Mouse (Mus musculus): ENCODE data around the gene Ccdc88c. TPM values are rescaled to one million over a fixed set of nuclear protein-coding genes. Genes with fewer than 3 reads are reported as not detected.
A peak's percentile ranks its signal among the peaks of the same experiment; 100 is the strongest.

Ccdc88c gene
- polyA plus RNA-seq, 2 experiments, result 5.3 to 9.2 TPM

- Histone ChIP-seq H3K4me1 (replicated peaks; ENCODE audit: control insufficient read depth in 2 of 2, insufficient read depth in 2 of 2, low read length in 1 of 2) (peaks cover 49 to 58% of the 10 kb centered on the region in 2 experiments), H3K27me3 (ENCODE audit: control insufficient read depth, insufficient read depth, low read length) (no peaks in the 10 kb centered on the region), H3K4me2 (ENCODE audit: low read depth) (peak overlapping the region; percentile 37), H3K9me3 (ENCODE audit: control insufficient read depth, low read length) (no peaks in the 10 kb centered on the region), H3K9ac (replicated peaks) (peak overlapping the region; percentile 45), H3K27ac (peak overlapping the region; percentile 32), H3K36me3 (replicated peaks; ENCODE audit: control insufficient read depth, insufficient read depth, low read depth) (no peaks in the 10 kb centered on the region), H3K4me3 (ENCODE audit: insufficient read depth in 1 of 2, low read depth in 2 of 2, low read length in 2 of 2) (no peak overlapping the region)
- no peak for DNase-seq (ENCODE audit: low read depth in 3 of 3, low spot score in 3 of 3)
- TF ChIP-seq EP300 (IDR thresholded peaks at IDR 0.05; ENCODE audit: low read depth), result no peak
- no peak for TF ChIP-seq CTCF (IDR thresholded peaks at IDR 0.05; ENCODE audit: low read depth)
- WGBS (ENCODE audit: insufficient replicate concordance), result 32% methylated on average over 10 of the region's 10 CpGs
- no peak for ATAC-seq (ENCODE audit: insufficient read depth)
These were observed 30.9 kb downstream of the Ccdc88c start for GRCm38 (mm10) chr12:100997830-100998563.

- 42% methylated on average over 5 of the region's 5 CpGs for WGBS (ENCODE audit: insufficient replicate concordance)
- H3K27ac ChIP-seq, result peak overlapping the region; percentile 19
- no peak for DNase-seq (ENCODE audit: low read depth in 3 of 3, low spot score in 3 of 3)
- H3K27me3 ChIP-seq (ENCODE audit: control insufficient read depth, insufficient read depth, low read length), result no peaks in the 10 kb centered on the region
- no peak for TF ChIP-seq CTCF (IDR thresholded peaks at IDR 0.05; ENCODE audit: low read depth)
- no peak for TF ChIP-seq EP300 (IDR thresholded peaks at IDR 0.05; ENCODE audit: low read depth)
- no peak overlapping the region for H3K4me3 ChIP-seq (ENCODE audit: insufficient read depth in 1 of 2, low read depth in 2 of 2, low read length in 2 of 2)
- H3K4me2 ChIP-seq (ENCODE audit: low read depth), result no peak overlapping the region; the same call in 1 of the 2 replicates
- no peaks in the 10 kb centered on the region for H3K9me3 ChIP-seq (ENCODE audit: control insufficient read depth, low read length)
- H3K36me3 ChIP-seq (replicated peaks; ENCODE audit: control insufficient read depth, insufficient read depth, low read depth), result no peaks in the 10 kb centered on the region
- peak; percentile 30 for ATAC-seq (ENCODE audit: insufficient read depth)
- no peak overlapping the region; the same call in 1 of the 2 replicates for H3K9ac ChIP-seq (replicated peaks)
- H3K4me1 ChIP-seq (replicated peaks; ENCODE audit: control insufficient read depth in 2 of 2, insufficient read depth in 2 of 2, low read length in 1 of 2), result peaks cover 48 to 55% of the 10 kb centered on the region in 2 experiments
These were observed 32.4 kb downstream of the Ccdc88c start for GRCm38 (mm10) chr12:100996378-100996898.

GRCm38 (mm10) chr12:100995607-100996377, 33.1 kb downstream of the Ccdc88c start:
- no peaks in the 10 kb centered on the region for H3K9me3 ChIP-seq (ENCODE audit: control insufficient read depth, low read length)
- WGBS (ENCODE audit: insufficient replicate concordance), result 77% methylated on average over 16 of the region's 16 CpGs
- H3K4me2 ChIP-seq (ENCODE audit: low read depth), result no peak overlapping the region; the same call in 1 of the 2 replicates
- H3K9ac ChIP-seq (replicated peaks), result no peak overlapping the region
- H3K36me3 ChIP-seq (replicated peaks; ENCODE audit: control insufficient read depth, insufficient read depth, low read depth), result no peaks in the 10 kb centered on the region
- H3K27ac ChIP-seq, result no peak overlapping the region
- TF ChIP-seq CTCF (IDR thresholded peaks at IDR 0.05; ENCODE audit: low read depth) (no peak), EP300 (IDR thresholded peaks at IDR 0.05; ENCODE audit: low read depth) (no peak)
- ATAC-seq (ENCODE audit: insufficient read depth) (no peak), DNase-seq (ENCODE audit: low read depth in 3 of 3, low spot score in 3 of 3) (no peak)
- no peak overlapping the region for H3K4me3 ChIP-seq (ENCODE audit: insufficient read depth in 1 of 2, low read depth in 2 of 2, low read length in 2 of 2)
- H3K4me1 ChIP-seq (replicated peaks; ENCODE audit: control insufficient read depth in 2 of 2, insufficient read depth in 2 of 2, low read length in 1 of 2), result peaks cover 42 to 48% of the 10 kb centered on the region in 2 experiments
- H3K27me3 ChIP-seq (ENCODE audit: control insufficient read depth, insufficient read depth, low read length), result no peaks in the 10 kb centered on the region

GRCm38 (mm10) chr12:100994140-100995015, 34.5 kb downstream of the Ccdc88c start:
- no peak for TF ChIP-seq EP300 (IDR thresholded peaks at IDR 0.05; ENCODE audit: low read depth)
- no peak for TF ChIP-seq CTCF (IDR thresholded peaks at IDR 0.05; ENCODE audit: low read depth)
- Histone ChIP-seq H3K36me3 (replicated peaks; ENCODE audit: control insufficient read depth, insufficient read depth, low read depth) (no peaks in the 10 kb centered on the region), H3K9me3 (ENCODE audit: control insufficient read depth, low read length) (no peaks in the 10 kb centered on the region), H3K4me1 (replicated peaks; ENCODE audit: control insufficient read depth in 2 of 2, insufficient read depth in 2 of 2, low read length in 1 of 2) (peaks cover 31 to 34% of the 10 kb centered on the region in 2 experiments), H3K4me2 (ENCODE audit: low read depth) (no peak overlapping the region), H3K27me3 (ENCODE audit: control insufficient read depth, insufficient read depth, low read length) (no peaks in the 10 kb centered on the region), H3K9ac (replicated peaks) (no peak overlapping the region), H3K4me3 (ENCODE audit: insufficient read depth in 1 of 2, low read depth in 2 of 2, low read length in 2 of 2) (no peak overlapping the region), H3K27ac (no peak overlapping the region)
- DNase-seq (ENCODE audit: low read depth in 3 of 3, low spot score in 3 of 3), result no peak
- no peak for ATAC-seq (ENCODE audit: insufficient read depth)
- 73% methylated on average over 3 of the region's 3 CpGs for WGBS (ENCODE audit: insufficient replicate concordance)

All from liver, embryonic 14.5 days (tissue).